8 mouse cellular contexts compared by ENCODE assay signal in the genomic region with DNA sequence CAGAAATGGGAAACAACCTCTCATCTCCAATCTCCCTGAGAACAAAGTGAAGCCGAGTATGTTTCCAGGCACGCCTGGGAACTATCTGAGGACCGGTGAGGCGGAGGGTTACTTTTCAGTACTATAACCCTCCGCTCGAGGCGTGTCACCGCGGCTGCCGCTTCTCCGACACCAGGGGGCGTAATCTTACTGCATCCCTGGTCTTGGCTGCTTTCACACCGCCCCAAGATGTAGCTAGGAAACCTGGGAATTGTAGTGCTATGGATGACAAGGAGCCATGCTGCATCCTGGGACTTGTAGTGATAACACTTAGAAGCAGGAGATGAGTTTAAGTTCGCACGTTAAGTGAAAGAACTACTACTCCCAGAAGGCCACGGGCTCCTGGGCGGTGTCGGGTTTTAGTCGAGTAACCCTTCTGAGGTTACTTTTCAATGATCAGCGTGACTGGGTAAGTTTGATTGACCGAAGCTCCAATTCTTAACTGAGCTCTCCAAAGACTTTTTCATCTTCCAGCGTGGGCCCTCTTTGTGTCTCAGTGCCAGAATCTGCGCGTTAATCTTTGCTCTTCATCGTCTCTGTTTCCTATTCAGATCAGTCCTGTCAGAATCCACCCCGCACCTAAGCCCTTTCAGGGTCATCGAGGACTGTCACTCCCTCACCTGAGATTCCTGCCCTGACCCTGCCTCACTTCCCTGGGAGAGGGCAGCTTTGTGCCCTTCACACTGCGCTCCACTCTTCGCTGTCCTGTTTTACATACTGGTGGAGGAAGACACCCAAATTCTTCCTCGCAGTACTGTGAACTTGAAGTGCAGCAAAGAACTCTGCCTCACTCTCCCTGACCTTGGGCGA. TPM values are rescaled to one million over a fixed set of nuclear protein-coding genes. Genes with fewer than 3 reads are reported as not detected.
A peak's percentile ranks its signal among the peaks of the same experiment; 100 is the strongest.
DNase-seq lines count a peak whose midpoint lies in the region; ATAC-seq and TF ChIP-seq lines count a peak whose summit lies in the region.

Gene Pafah2, plus strand, starts transcription at position 344 of the 849 bp plus-strand sequence.

- peak; percentile 92 for DNase-seq in CD8-positive naive resting alpha-beta T cell, adult 2 months (ENCODE audit: low read depth in 2 of 2, low spot score in 2 of 2)
- DNase-seq in c-Kit-positive CD71-negative TER-119-negative erythroid progenitor cells, embryonic 14.5 days (ENCODE audit: low read depth) = peak; percentile 88
- peak; percentile 91 for DNase-seq in forebrain, embryonic 10.5 days (ENCODE audit: extremely low spot score, low spot score)
- peak; percentile 93 to 96 for DNase-seq in kidney, postnatal 25 days
- DNase-seq in liver, embryonic 14.5 days (ENCODE audit: low read depth in 3 of 3, low spot score in 3 of 3) = peak; percentile 87 to 93 (median 88)
- peak; percentile 91 for DNase-seq in neural tube, embryonic 11.5 days (ENCODE audit: low spot score)
- DNase-seq in stomach, postnatal 0 days (ENCODE audit: low spot score) = peak; percentile 92

- H3K27ac ChIP-seq in forebrain, embryonic 10.5 days = peak within 1 kb of the TSS; percentile 83
- H3K27ac ChIP-seq in heart, embryonic 15.5 days = peak within 1 kb of the TSS; percentile 92
- peak within 1 kb of the TSS; percentile 28; the same call in 1 of the 2 replicates for H3K27ac ChIP-seq in liver, embryonic 14.5 days
- H3K27ac ChIP-seq in neural tube, embryonic 11.5 days (ENCODE audit: low read depth, low read length) = no peak within 1 kb of the TSS
- peak within 1 kb of the TSS; percentile 93 for H3K27ac ChIP-seq in stomach, postnatal 0 days (replicated peaks)

- H3K9ac ChIP-seq in heart, embryonic 15.5 days = peak within 1 kb of the TSS; percentile 78
- H3K9ac ChIP-seq in liver, embryonic 14.5 days (replicated peaks) = peak within 1 kb of the TSS; percentile 65
- H3K9ac ChIP-seq in neural tube, embryonic 11.5 days (ENCODE audit: low read length) = peak within 1 kb of the TSS; percentile 63
- H3K9ac ChIP-seq in stomach, postnatal 0 days (ENCODE audit: low read length) = peak within 1 kb of the TSS; percentile 69

- H3K9me3 ChIP-seq in forebrain, embryonic 10.5 days = peaks cover 4% of the 10 kb centered on the region
- H3K9me3 ChIP-seq in heart, embryonic 15.5 days (replicated peaks) = no peaks in the 10 kb centered on the region
- H3K9me3 ChIP-seq in liver, embryonic 14.5 days (ENCODE audit: control insufficient read depth, low read length) = no peaks in the 10 kb centered on the region; the same call in 1 of the 2 replicates
- no peaks in the 10 kb centered on the region for H3K9me3 ChIP-seq in neural tube, embryonic 11.5 days (ENCODE audit: control insufficient read depth, low read length)
- H3K9me3 ChIP-seq in stomach, postnatal 0 days (ENCODE audit: control insufficient read depth, low read length) = no peaks in the 10 kb centered on the region

- no peaks in the 10 kb centered on the region for H3K27me3 ChIP-seq in forebrain, embryonic 10.5 days (ENCODE audit: poor library complexity, severe bottlenecking)
- no peaks in the 10 kb centered on the region for H3K27me3 ChIP-seq in heart, embryonic 15.5 days
- H3K27me3 ChIP-seq in liver, embryonic 14.5 days (ENCODE audit: control insufficient read depth, insufficient read depth, low read length) = no peaks in the 10 kb centered on the region
- H3K27me3 ChIP-seq in neural tube, embryonic 11.5 days (ENCODE audit: control insufficient read depth, insufficient read depth, low read length) = no peaks in the 10 kb centered on the region
- no peaks in the 10 kb centered on the region for H3K27me3 ChIP-seq in stomach, postnatal 0 days (ENCODE audit: control insufficient read depth, insufficient read depth, low read length)

- ATAC-seq in heart, embryonic 15.5 days (replicated peaks; ENCODE audit: insufficient number of reproducible peaks, insufficient read depth, low FRiP score, low read depth) = peak; percentile 96
- peak; percentile 98 for ATAC-seq in liver, embryonic 14.5 days (ENCODE audit: insufficient read depth)
- ATAC-seq in neural tube, embryonic 11.5 days (ENCODE audit: insufficient read depth, low FRiP score, low TSS enrichment) = peak; percentile 96
- ATAC-seq in stomach, postnatal 0 days (ENCODE audit: low FRiP score, low TSS enrichment) = peak; percentile 98

- TF ChIP-seq CTCF in liver, embryonic 14.5 days (IDR thresholded peaks at IDR 0.05; ENCODE audit: low read depth) = peak; percentile 99
- TF ChIP-seq CTCF in stomach, postnatal 0 days (IDR thresholded peaks at IDR 0.05; ENCODE audit: low read depth) = peak; percentile 100

- no peaks in the 10 kb centered on the region for H3K36me3 ChIP-seq in forebrain, embryonic 10.5 days (replicated peaks)
- no peaks in the 10 kb centered on the region for H3K36me3 ChIP-seq in heart, embryonic 15.5 days
- no peaks in the 10 kb centered on the region for H3K36me3 ChIP-seq in liver, embryonic 14.5 days (replicated peaks; ENCODE audit: control insufficient read depth, insufficient read depth, low read depth)
- H3K36me3 ChIP-seq in neural tube, embryonic 11.5 days (ENCODE audit: control insufficient read depth, insufficient read depth, low read length) = no peaks in the 10 kb centered on the region; the same call in 1 of the 2 replicates
- H3K36me3 ChIP-seq in stomach, postnatal 0 days (ENCODE audit: control insufficient read depth, insufficient read depth, low read length) = no peaks in the 10 kb centered on the region

- H3K4me2 ChIP-seq in heart, embryonic 15.5 days = peak within 1 kb of the TSS; percentile 90
- H3K4me2 ChIP-seq in liver, embryonic 14.5 days (ENCODE audit: low read depth) = peak within 1 kb of the TSS; percentile 88
- H3K4me2 ChIP-seq in neural tube, embryonic 11.5 days (ENCODE audit: low read depth) = peak within 1 kb of the TSS; percentile 87
- peak within 1 kb of the TSS; percentile 85 for H3K4me2 ChIP-seq in stomach, postnatal 0 days (replicated peaks; ENCODE audit: low read depth)

- under 1% methylated on average over 31 of the region's 31 CpGs for WGBS in forebrain, embryonic 10.5 days
- under 1% methylated on average over 31 of the region's 31 CpGs for WGBS in heart, embryonic 15.5 days
- under 1% methylated on average over 31 of the region's 31 CpGs for WGBS in liver, embryonic 14.5 days (ENCODE audit: insufficient replicate concordance)
- WGBS in neural tube, embryonic 11.5 days = 2% methylated on average over 31 of the region's 31 CpGs
- WGBS in stomach, postnatal 0 days = under 1% methylated on average over 31 of the region's 31 CpGs

- peak within 1 kb of the TSS; percentile 58 for H3K4me3 ChIP-seq in forebrain, embryonic 10.5 days
- peak within 1 kb of the TSS; percentile 63 for H3K4me3 ChIP-seq in heart, embryonic 15.5 days
- peak within 1 kb of the TSS; percentile 53 to 61 for H3K4me3 ChIP-seq in liver, embryonic 14.5 days (ENCODE audit: insufficient read depth in 1 of 2, low read depth in 2 of 2, low read length in 2 of 2)
- H3K4me3 ChIP-seq in neural tube, embryonic 11.5 days (ENCODE audit: low read depth, low read length) = peak within 1 kb of the TSS; percentile 51
- H3K4me3 ChIP-seq in stomach, postnatal 0 days (ENCODE audit: low read depth, low read length) = peak within 1 kb of the TSS; percentile 53

- H3K4me1 ChIP-seq in forebrain, embryonic 10.5 days = peaks cover 45% of the 10 kb centered on the region
- peaks cover 19% of the 10 kb centered on the region for H3K4me1 ChIP-seq in heart, embryonic 15.5 days (replicated peaks)
- peaks cover 9 to 18% of the 10 kb centered on the region in 2 experiments for H3K4me1 ChIP-seq in liver, embryonic 14.5 days (replicated peaks; ENCODE audit: control insufficient read depth in 2 of 2, insufficient read depth in 2 of 2, low read length in 1 of 2)
- no peaks in the 10 kb centered on the region; the same call in 1 of the 2 replicates for H3K4me1 ChIP-seq in neural tube, embryonic 11.5 days (ENCODE audit: control insufficient read depth, insufficient read depth, low read length)
- no peaks in the 10 kb centered on the region for H3K4me1 ChIP-seq in stomach, postnatal 0 days (replicated peaks; ENCODE audit: control insufficient read depth, insufficient read depth)

- TF ChIP-seq EP300 in liver, embryonic 14.5 days (IDR thresholded peaks at IDR 0.05; ENCODE audit: low read depth) = no peak
- no peak for TF ChIP-seq EP300 in stomach, postnatal 0 days (optimal IDR thresholded peaks at IDR 0.05)

RNA-seq across cellular contexts. Expression of gene Pafah2, which starts in this region (rescaled TPM):
- 6.3 and 6.4 TPM in 2 replicates for polyA plus RNA-seq in forebrain, embryonic 10.5 days (2016; fragmentation: Nextera tagmentation; extraction: Ambion mirVana)
- polyA plus RNA-seq in heart, embryonic 15.5 days (2015; fragmentation: Nextera tagmentation; extraction: Ambion mirVana) = 10.3 and 10.6 TPM in 2 replicates
- 3.9 and 4.3 TPM in 2 replicates for polyA plus RNA-seq in liver, embryonic 14.5 days (2012; rRNA removed)
- polyA plus RNA-seq in liver, embryonic 14.5 days (2014; fragmentation: Nextera tagmentation; extraction: Ambion mirVana) = 4.3 and 5.4 TPM in 2 replicates
- polyA plus RNA-seq in neural tube, embryonic 11.5 days (2014; fragmentation: Nextera tagmentation; extraction: Ambion mirVana) = 6.9 and 11.4 TPM in 2 replicates
- polyA plus RNA-seq in stomach, postnatal 0 days (2015; fragmentation: Nextera tagmentation; extraction: Ambion mirVana) = 16.8 and 17.1 TPM in 2 replicates
